In the genomic region with DNA sequence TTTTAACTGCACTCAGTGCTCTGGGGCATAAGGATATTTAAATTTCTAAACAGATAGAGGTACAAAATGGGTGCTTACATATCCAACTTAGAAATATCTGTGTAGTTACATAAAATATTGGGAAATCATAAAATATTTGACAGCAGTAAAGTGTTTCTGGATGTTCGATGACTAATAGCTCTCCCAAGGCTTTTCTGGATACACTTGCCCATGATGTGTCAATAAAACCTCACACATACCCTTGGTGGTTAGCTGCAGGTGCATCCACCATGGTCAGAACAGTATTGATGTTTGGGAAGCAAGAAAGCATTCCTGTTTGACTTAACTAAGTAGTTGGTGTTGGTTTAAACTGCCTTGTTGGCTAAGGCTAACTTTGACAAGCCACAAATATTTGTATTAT, we compare ENCODE assay signal across 15 mouse cellular contexts.
DNase-seq lines count a peak whose midpoint lies in the region.
"Had no signal": no experiment of that assay in that cellular context is flagged by ENCODE, and none has a peak within 500 bp of the region (broad histone marks: within the 10 kb centered on the region; RNA-seq: fewer than 3 reads in every experiment).

No protein-coding gene starts in this region.

- DNase-seq in NIH3T3 (ENCODE audit: low read depth): peak; percentile 57
- DNase-seq in fibroblast of lung, adult 2 months (ENCODE audit: low read depth): peak; percentile 22
- no peak for DNase-seq in cerebellum, postnatal 10 days
- DNase-seq in cerebellum, adult 9-10 months: no peak
- DNase-seq: adrenal gland, adult 2 months; adrenal gland, adult 8-10 months; adrenal gland, postnatal 10 days; adrenal gland, postnatal 14 days; adrenal gland, postnatal 25 days; adrenal gland, postnatal 36 days; B cell, adult 2 months; cerebellum, adult 11 months; cerebellum, adult 11-12 months; cerebellum, adult 18-20 months; cerebellum, adult 2 months had no signal

Comparison
In these comparisons a context has a peak if more than half of its experiments do, and no peak if none do; other contexts are left out.
1. DNase-seq: peak in NIH3T3 (single experiment) and fibroblast of lung, adult 2 months (single experiment); none in cerebellum, postnatal 10 days (0 of 2) and cerebellum, adult 9-10 months (single experiment).